Mouse (Mus musculus): ENCODE data around the gene E130114P18Rik.

DNA sequence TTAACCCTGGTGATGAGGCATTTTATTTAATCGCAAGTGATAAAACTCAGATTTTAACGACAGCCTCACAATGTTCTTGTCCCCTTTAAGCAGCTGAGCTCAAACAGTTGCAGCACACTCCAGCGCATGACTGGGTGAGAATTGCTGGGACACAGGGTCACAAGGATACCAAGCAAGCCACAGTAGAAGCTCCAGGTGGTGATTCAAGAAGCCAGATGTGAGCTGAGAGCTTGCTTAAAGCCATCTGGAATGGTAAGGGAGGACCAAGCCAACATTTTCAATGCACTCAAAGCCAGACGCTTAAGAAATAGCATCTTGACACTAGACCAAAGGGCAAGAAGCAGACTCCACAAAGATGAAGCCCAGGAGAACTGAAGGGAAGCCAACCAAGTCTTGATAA lies 83.9 kb downstream of the E130114P18Rik start:
- no peak for TF ChIP-seq CTCF (IDR thresholded peaks at IDR 0.05; ENCODE audit: control insufficient read depth, insufficient read depth, insufficient replicate concordance, low read depth, low read length)
- no peak for TF ChIP-seq POLR2A (IDR thresholded peaks at IDR 0.05; ENCODE audit: control insufficient read depth, low read depth, low read length)
